Mouse (Mus musculus): ENCODE measurements around the gene Rnase1. TPM values are rescaled to one million over a fixed set of nuclear protein-coding genes. Genes with fewer than 3 reads are reported as not detected.

The Rnase1 gene
- polyA plus RNA-seq, 1 experiment, result 0.56 TPM

- Histone ChIP-seq H3K27ac (ENCODE audit: control insufficient read depth, insufficient read depth, low read depth, low read length) (no peak overlapping the region), H3K27me3 (ENCODE audit: control insufficient read depth, insufficient read depth, low read length) (no peaks in the 10 kb centered on the region), H3K4me1 (ENCODE audit: control insufficient read depth, insufficient read depth, low read length) (no peaks in the 10 kb centered on the region), H3K4me3 (ENCODE audit: control insufficient read depth, low read depth, low read length) (no peak overlapping the region), H3K36me3 (ENCODE audit: control insufficient read depth, insufficient read depth, low read length) (no peaks in the 10 kb centered on the region)
- TF ChIP-seq POLR2A (IDR thresholded peaks at IDR 0.05; ENCODE audit: control insufficient read depth, low read depth, low read length), result no peak
- TF ChIP-seq CTCF (IDR thresholded peaks at IDR 0.05; ENCODE audit: control insufficient read depth, insufficient read depth, insufficient replicate concordance, low read depth, low read length), result no peak
These were observed 15.3 kb downstream of the Rnase1 start for GRCm38 (mm10) chr14:51131086-51131815.

GRCm38 (mm10) chr14:51130315-51130940 is 16.2 kb downstream of the Rnase1 start:
- Histone ChIP-seq H3K27me3 (ENCODE audit: control insufficient read depth, insufficient read depth, low read length) (no peaks in the 10 kb centered on the region), H3K4me3 (ENCODE audit: control insufficient read depth, low read depth, low read length) (no peak overlapping the region), H3K27ac (ENCODE audit: control insufficient read depth, insufficient read depth, low read depth, low read length) (no peak overlapping the region), H3K36me3 (ENCODE audit: control insufficient read depth, insufficient read depth, low read length) (no peaks in the 10 kb centered on the region), H3K4me1 (ENCODE audit: control insufficient read depth, insufficient read depth, low read length) (no peaks in the 10 kb centered on the region)
- TF ChIP-seq POLR2A (IDR thresholded peaks at IDR 0.05; ENCODE audit: control insufficient read depth, low read depth, low read length), result no peak
- TF ChIP-seq CTCF (IDR thresholded peaks at IDR 0.05; ENCODE audit: control insufficient read depth, insufficient read depth, insufficient replicate concordance, low read depth, low read length), result no peak

- no peaks in the 10 kb centered on the region for H3K4me1 ChIP-seq (ENCODE audit: control insufficient read depth, insufficient read depth, low read length)
- no peak overlapping the region for H3K27ac ChIP-seq (ENCODE audit: control insufficient read depth, insufficient read depth, low read depth, low read length)
- no peak overlapping the region for H3K4me3 ChIP-seq (ENCODE audit: control insufficient read depth, low read depth, low read length)
- H3K27me3 ChIP-seq (ENCODE audit: control insufficient read depth, insufficient read depth, low read length), result no peaks in the 10 kb centered on the region
- TF ChIP-seq POLR2A (IDR thresholded peaks at IDR 0.05; ENCODE audit: control insufficient read depth, low read depth, low read length) (no peak), CTCF (IDR thresholded peaks at IDR 0.05; ENCODE audit: control insufficient read depth, insufficient read depth, insufficient replicate concordance, low read depth, low read length) (no peak)
- no peaks in the 10 kb centered on the region for H3K36me3 ChIP-seq (ENCODE audit: control insufficient read depth, insufficient read depth, low read length)
These were observed 17.0 kb downstream of the Rnase1 start for GRCm38 (mm10) chr14:51129624-51129975.

GRCm38 (mm10) chr14:51128775-51129623 is 17.6 kb downstream of the Rnase1 start:
- Histone ChIP-seq H3K4me3 (ENCODE audit: control insufficient read depth, low read depth, low read length) (no peak overlapping the region), H3K27me3 (ENCODE audit: control insufficient read depth, insufficient read depth, low read length) (no peaks in the 10 kb centered on the region), H3K4me1 (ENCODE audit: control insufficient read depth, insufficient read depth, low read length) (no peaks in the 10 kb centered on the region), H3K36me3 (ENCODE audit: control insufficient read depth, insufficient read depth, low read length) (no peaks in the 10 kb centered on the region), H3K27ac (ENCODE audit: control insufficient read depth, insufficient read depth, low read depth, low read length) (no peak overlapping the region)
- TF ChIP-seq POLR2A (IDR thresholded peaks at IDR 0.05; ENCODE audit: control insufficient read depth, low read depth, low read length) (no peak), CTCF (IDR thresholded peaks at IDR 0.05; ENCODE audit: control insufficient read depth, insufficient read depth, insufficient replicate concordance, low read depth, low read length) (no peak)

- H3K4me1 ChIP-seq (ENCODE audit: control insufficient read depth, insufficient read depth, low read length), result no peaks in the 10 kb centered on the region
- TF ChIP-seq POLR2A (IDR thresholded peaks at IDR 0.05; ENCODE audit: control insufficient read depth, low read depth, low read length), result no peak
These were observed 18.8 kb downstream of the Rnase1 start for GRCm38 (mm10) chr14:51127648-51128258.

GRCm38 (mm10) chr14:51125684-51126083 is 20.9 kb downstream of the Rnase1 start:
- Histone ChIP-seq H3K36me3 (ENCODE audit: control insufficient read depth, insufficient read depth, low read length) (no peaks in the 10 kb centered on the region), H3K4me1 (ENCODE audit: control insufficient read depth, insufficient read depth, low read length) (no peaks in the 10 kb centered on the region)
- no peak for TF ChIP-seq POLR2A (IDR thresholded peaks at IDR 0.05; ENCODE audit: control insufficient read depth, low read depth, low read length)
- TF ChIP-seq CTCF (IDR thresholded peaks at IDR 0.05; ENCODE audit: control insufficient read depth, insufficient read depth, insufficient replicate concordance, low read depth, low read length), result no peak

More at GRCm38 (mm10) chr14:51127648-51128258, 18.8 kb downstream of the Rnase1 start:
- no peak overlapping the region for H3K27ac ChIP-seq (ENCODE audit: control insufficient read depth, insufficient read depth, low read depth, low read length)
- no peak overlapping the region for H3K4me3 ChIP-seq (ENCODE audit: control insufficient read depth, low read depth, low read length)
- no peaks in the 10 kb centered on the region for H3K27me3 ChIP-seq (ENCODE audit: control insufficient read depth, insufficient read depth, low read length)
- no peaks in the 10 kb centered on the region for H3K36me3 ChIP-seq (ENCODE audit: control insufficient read depth, insufficient read depth, low read length)

More at GRCm38 (mm10) chr14:51125684-51126083, 20.9 kb downstream of the Rnase1 start:
- no peak overlapping the region for H3K4me3 ChIP-seq (ENCODE audit: control insufficient read depth, low read depth, low read length)
- H3K27ac ChIP-seq (ENCODE audit: control insufficient read depth, insufficient read depth, low read depth, low read length), result no peak overlapping the region
- H3K27me3 ChIP-seq (ENCODE audit: control insufficient read depth, insufficient read depth, low read length), result no peaks in the 10 kb centered on the region

All from testis, adult 2 months (tissue).